In genomic region chr6:40083726-40084125, GRCm38 (mm10) we compare ENCODE assay signal across 31 mouse cellular contexts.
"Had no signal": no experiment of that assay in that cellular context is flagged by ENCODE, and none has a peak within 500 bp of the region (broad histone marks: within the 10 kb centered on the region; RNA-seq: fewer than 3 reads in every experiment).

No protein-coding gene starts in this region.

- DNase-seq: left cerebral cortex, postnatal 4 days; liver, embryonic 13.5 days; liver, postnatal 0 days; lung, adult 18-20 months; lung, adult 2 months; lung, embryonic 14.5 days; lung, postnatal 10 days; lung, postnatal 14 days; lung, postnatal 36 days; lung, postnatal 4 days; midbrain, embryonic 14.5 days had no signal

- H3K9ac ChIP-seq: limb, embryonic 12.5 days; limb, embryonic 13.5 days; limb, embryonic 15.5 days; liver, embryonic 12.5 days; liver, embryonic 13.5 days; liver, embryonic 14.5 days; liver, embryonic 15.5 days; liver, postnatal 0 days; lung, embryonic 14.5 days; lung, embryonic 15.5 days; midbrain, embryonic 12.5 days; midbrain, embryonic 13.5 days; midbrain, embryonic 15.5 days; neural tube, embryonic 12.5 days had no signal

- H3K4me2 ChIP-seq: limb, embryonic 12.5 days; limb, embryonic 13.5 days; limb, embryonic 15.5 days; liver, embryonic 11.5 days; liver, embryonic 12.5 days; liver, embryonic 13.5 days; liver, embryonic 15.5 days; lung, embryonic 14.5 days; lung, embryonic 15.5 days; midbrain, embryonic 11.5 days; midbrain, embryonic 12.5 days; midbrain, embryonic 13.5 days; midbrain, embryonic 15.5 days; neural tube, embryonic 12.5 days had no signal

- ATAC-seq: liver, embryonic 12.5 days; liver, postnatal 0 days; lung, postnatal 0 days; midbrain, embryonic 13.5 days; midbrain, embryonic 15.5 days; midbrain, embryonic 16.5 days had no signal

- H3K9me3 ChIP-seq: limb, embryonic 10.5 days; limb, embryonic 12.5 days; limb, embryonic 13.5 days; limb, embryonic 15.5 days; liver, embryonic 12.5 days; liver, embryonic 13.5 days; liver, embryonic 15.5 days; lung, embryonic 15.5 days; megakaryocyte, embryonic 14.5 days; midbrain, embryonic 10.5 days; midbrain, embryonic 12.5 days; midbrain, embryonic 13.5 days; midbrain, embryonic 15.5 days; neural tube, embryonic 12.5 days had no signal

- H3K4me1 ChIP-seq: limb, embryonic 10.5 days; limb, embryonic 12.5 days; limb, embryonic 13.5 days; limb, embryonic 15.5 days; liver, embryonic 12.5 days; liver, embryonic 13.5 days; liver, embryonic 15.5 days; lung, embryonic 15.5 days; megakaryocyte, embryonic 14.5 days; midbrain, embryonic 10.5 days; midbrain, embryonic 12.5 days; neural tube, embryonic 12.5 days had no signal

- H3K4me3 ChIP-seq: limb, embryonic 10.5 days; limb, embryonic 12.5 days; limb, embryonic 13.5 days; limb, embryonic 15.5 days; liver, embryonic 12.5 days; liver, embryonic 13.5 days; liver, embryonic 15.5 days; lung, embryonic 15.5 days; megakaryocyte, embryonic 14.5 days; midbrain, embryonic 10.5 days; midbrain, embryonic 12.5 days; midbrain, embryonic 13.5 days; midbrain, embryonic 15.5 days; myocyte; neural tube, embryonic 12.5 days had no signal

- H3K27me3 ChIP-seq: limb, embryonic 12.5 days; limb, embryonic 13.5 days; limb, embryonic 15.5 days; liver, embryonic 12.5 days; liver, embryonic 13.5 days; liver, embryonic 15.5 days; lung, embryonic 15.5 days; megakaryocyte, embryonic 14.5 days; midbrain, embryonic 12.5 days; midbrain, embryonic 13.5 days; midbrain, embryonic 15.5 days; neural tube, embryonic 12.5 days had no signal

- H3K27ac ChIP-seq: limb, embryonic 10.5 days; limb, embryonic 12.5 days; limb, embryonic 13.5 days; limb, embryonic 15.5 days; liver, embryonic 12.5 days; liver, embryonic 13.5 days; liver, embryonic 14.5 days; liver, embryonic 15.5 days; lung, embryonic 15.5 days; macrophage; midbrain, embryonic 10.5 days; midbrain, embryonic 12.5 days; midbrain, embryonic 13.5 days; midbrain, embryonic 15.5 days; neural tube, embryonic 12.5 days had no signal

- H3K36me3 ChIP-seq: limb, embryonic 10.5 days; limb, embryonic 12.5 days; limb, embryonic 13.5 days; limb, embryonic 15.5 days; liver, embryonic 12.5 days; liver, embryonic 13.5 days; liver, embryonic 15.5 days; lung, embryonic 15.5 days; midbrain, embryonic 10.5 days; midbrain, embryonic 12.5 days; midbrain, embryonic 13.5 days; midbrain, embryonic 15.5 days; neural tube, embryonic 12.5 days had no signal
